Comparison of ENCODE assay signal across 12 mouse cellular contexts in genomic region chr7:89843121-89843520, GRCm38 (mm10).
"Had no signal": no experiment of that assay in that cellular context is flagged by ENCODE, and none has a peak within 500 bp of the region (broad histone marks: within the 10 kb centered on the region; RNA-seq: fewer than 3 reads in every experiment).

No protein-coding gene starts in this region.

- H3K27me3 ChIP-seq: limb, embryonic 12.5 days; liver, embryonic 13.5 days; lung, embryonic 15.5 days; midbrain, embryonic 13.5 days had no signal

- H3K9me3 ChIP-seq: limb, embryonic 12.5 days; liver, embryonic 13.5 days; lung, embryonic 15.5 days; midbrain, embryonic 13.5 days; stomach, embryonic 15.5 days had no signal

- DNase-seq: layer of hippocampus, adult 9-11 months; layer of hippocampus, postnatal 36 days; liver; liver, embryonic 13.5 days; right cerebral cortex, postnatal 4 days had no signal

- H3K4me2 ChIP-seq: limb, embryonic 12.5 days; liver, embryonic 13.5 days; lung, embryonic 15.5 days; midbrain, embryonic 13.5 days; stomach, embryonic 15.5 days had no signal

- H3K9ac ChIP-seq: limb, embryonic 12.5 days; liver, embryonic 13.5 days; liver, postnatal 0 days; lung, embryonic 15.5 days; midbrain, embryonic 13.5 days; stomach, embryonic 15.5 days had no signal

- H3K36me3 ChIP-seq: limb, embryonic 12.5 days; liver, embryonic 13.5 days; lung, embryonic 15.5 days; midbrain, embryonic 13.5 days; stomach, embryonic 15.5 days had no signal

- H3K4me1 ChIP-seq: limb, embryonic 12.5 days; liver, embryonic 13.5 days; midbrain, embryonic 13.5 days; stomach, embryonic 15.5 days had no signal

- ATAC-seq: liver, postnatal 0 days had no signal

- H3K4me3 ChIP-seq: limb, embryonic 12.5 days; liver, embryonic 13.5 days; lung, embryonic 15.5 days; midbrain, embryonic 13.5 days; myocyte; stomach, embryonic 15.5 days had no signal

- H3K27ac ChIP-seq: limb, embryonic 12.5 days; liver, embryonic 13.5 days; lung, embryonic 15.5 days; macrophage; midbrain, embryonic 13.5 days; stomach, embryonic 15.5 days had no signal
